Mouse (Mus musculus): ENCODE measurements around the gene Acvr1b. TPM values are rescaled to one million over a fixed set of nuclear protein-coding genes. Genes with fewer than 3 reads are reported as not detected.

Gene Acvr1b
- polyA plus RNA-seq, 1 experiment from 2014 or later: 17.4 TPM

GRCm38 (mm10) chr15:101176284-101176680, 2.4 kb downstream of the Acvr1b start:
- DNase-seq (ENCODE audit: low spot score) (no peak), ATAC-seq (ENCODE audit: insufficient read depth, low FRiP score, low TSS enrichment) (no peak)
- Histone ChIP-seq H3K36me3 (ENCODE audit: control insufficient read depth, insufficient read depth, low read length) (no peaks in the 10 kb centered on the region), H3K4me3 (ENCODE audit: low read depth, low read length) (peak overlapping the region; percentile 93; the same call in 1 of the 2 replicates), H3K4me2 (ENCODE audit: low read depth) (peak overlapping the region; percentile 95; the same call in 1 of the 2 replicates), H3K9ac (ENCODE audit: low read length) (no peak overlapping the region), H3K4me1 (ENCODE audit: control insufficient read depth, insufficient read depth, low read length) (peaks cover 21% of the 10 kb centered on the region), H3K27me3 (ENCODE audit: control insufficient read depth, insufficient read depth, low read length) (no peaks in the 10 kb centered on the region), H3K9me3 (ENCODE audit: control insufficient read depth, low read length) (no peaks in the 10 kb centered on the region), H3K27ac (ENCODE audit: low read depth, low read length) (no peak overlapping the region)
- 68% methylated on average over 3 of the region's 3 CpGs for WGBS

- Histone ChIP-seq H3K27me3 (ENCODE audit: control insufficient read depth, insufficient read depth, low read length) (no peaks in the 10 kb centered on the region), H3K9ac (ENCODE audit: low read length) (no peak overlapping the region), H3K27ac (ENCODE audit: low read depth, low read length) (no peak overlapping the region), H3K36me3 (ENCODE audit: control insufficient read depth, insufficient read depth, low read length) (no peaks in the 10 kb centered on the region), H3K9me3 (ENCODE audit: control insufficient read depth, low read length) (no peaks in the 10 kb centered on the region), H3K4me2 (ENCODE audit: low read depth) (no peak overlapping the region), H3K4me3 (ENCODE audit: low read depth, low read length) (no peak overlapping the region), H3K4me1 (ENCODE audit: control insufficient read depth, insufficient read depth, low read length) (peaks cover 25% of the 10 kb centered on the region)
- ATAC-seq (ENCODE audit: insufficient read depth, low FRiP score, low TSS enrichment) (no peak), DNase-seq (ENCODE audit: low spot score) (no peak)
- WGBS: 65% methylated on average over 8 of the region's 8 CpGs
These were observed 3.2 kb downstream of the Acvr1b start for GRCm38 (mm10) chr15:101176795-101177691.

GRCm38 (mm10) chr15:101180363-101181105, 6.7 kb downstream of the Acvr1b start:
- no peak overlapping the region for H3K27ac ChIP-seq (ENCODE audit: low read depth, low read length)
- ATAC-seq (ENCODE audit: insufficient read depth, low FRiP score, low TSS enrichment) (no peak), DNase-seq (ENCODE audit: low spot score) (no peak)
- H3K4me2 ChIP-seq (ENCODE audit: low read depth): no peak overlapping the region
- no peak overlapping the region; the same call in 1 of the 2 replicates for H3K9ac ChIP-seq (ENCODE audit: low read length)
- no peak overlapping the region for H3K4me3 ChIP-seq (ENCODE audit: low read depth, low read length)
- H3K27me3 ChIP-seq (ENCODE audit: control insufficient read depth, insufficient read depth, low read length): no peaks in the 10 kb centered on the region
- H3K4me1 ChIP-seq (ENCODE audit: control insufficient read depth, insufficient read depth, low read length): peaks cover 26% of the 10 kb centered on the region
- H3K9me3 ChIP-seq (ENCODE audit: control insufficient read depth, low read length): no peaks in the 10 kb centered on the region
- H3K36me3 ChIP-seq (ENCODE audit: control insufficient read depth, insufficient read depth, low read length): no peaks in the 10 kb centered on the region
- 54% methylated on average over 15 of the region's 15 CpGs for WGBS

GRCm38 (mm10) chr15:101181106-101181466, 7.2 kb downstream of the Acvr1b start:
- Histone ChIP-seq H3K9ac (ENCODE audit: low read length) (peak overlapping the region; percentile 18; the same call in 1 of the 2 replicates), H3K4me1 (ENCODE audit: control insufficient read depth, insufficient read depth, low read length) (peaks cover 23% of the 10 kb centered on the region), H3K27ac (ENCODE audit: low read depth, low read length) (no peak overlapping the region; the same call in 1 of the 2 replicates), H3K4me3 (ENCODE audit: low read depth, low read length) (no peak overlapping the region), H3K4me2 (ENCODE audit: low read depth) (no peak overlapping the region), H3K9me3 (ENCODE audit: control insufficient read depth, low read length) (no peaks in the 10 kb centered on the region), H3K27me3 (ENCODE audit: control insufficient read depth, insufficient read depth, low read length) (no peaks in the 10 kb centered on the region), H3K36me3 (ENCODE audit: control insufficient read depth, insufficient read depth, low read length) (no peaks in the 10 kb centered on the region)
- DNase-seq (ENCODE audit: low spot score): no peak
- ATAC-seq (ENCODE audit: insufficient read depth, low FRiP score, low TSS enrichment): no peak
- WGBS: 11% methylated on average over 5 of the region's 5 CpGs

GRCm38 (mm10) chr15:101181500-101181899, 7.6 kb downstream of the Acvr1b start:
- no peaks in the 10 kb centered on the region for H3K27me3 ChIP-seq (ENCODE audit: control insufficient read depth, insufficient read depth, low read length)
- H3K4me2 ChIP-seq (ENCODE audit: low read depth): no peak overlapping the region
- no peaks in the 10 kb centered on the region for H3K9me3 ChIP-seq (ENCODE audit: control insufficient read depth, low read length)
- H3K36me3 ChIP-seq (ENCODE audit: control insufficient read depth, insufficient read depth, low read length): no peaks in the 10 kb centered on the region
- H3K4me3 ChIP-seq (ENCODE audit: low read depth, low read length): no peak overlapping the region
- H3K27ac ChIP-seq (ENCODE audit: low read depth, low read length): peak overlapping the region; percentile 7; the same call in 1 of the 2 replicates
- DNase-seq (ENCODE audit: low spot score) (no peak), ATAC-seq (ENCODE audit: insufficient read depth, low FRiP score, low TSS enrichment) (no peak)
- peak overlapping the region; percentile 18; the same call in 1 of the 2 replicates for H3K9ac ChIP-seq (ENCODE audit: low read length)
- WGBS: 13% methylated on average over 4 of the region's 4 CpGs
- H3K4me1 ChIP-seq (ENCODE audit: control insufficient read depth, insufficient read depth, low read length): peaks cover 20% of the 10 kb centered on the region

GRCm38 (mm10) chr15:101182676-101183075, 8.8 kb downstream of the Acvr1b start:
- H3K4me1 ChIP-seq (ENCODE audit: control insufficient read depth, insufficient read depth, low read length): peaks cover 20% of the 10 kb centered on the region
- peak; percentile 48; the same call in 1 of the 2 replicates for ATAC-seq (ENCODE audit: insufficient read depth, low FRiP score, low TSS enrichment)
- H3K4me2 ChIP-seq (ENCODE audit: low read depth): no peak overlapping the region
- H3K4me3 ChIP-seq (ENCODE audit: low read depth, low read length): no peak overlapping the region
- no peaks in the 10 kb centered on the region for H3K9me3 ChIP-seq (ENCODE audit: control insufficient read depth, low read length)
- no peaks in the 10 kb centered on the region for H3K36me3 ChIP-seq (ENCODE audit: control insufficient read depth, insufficient read depth, low read length)
- DNase-seq (ENCODE audit: low spot score): no peak
- no peaks in the 10 kb centered on the region for H3K27me3 ChIP-seq (ENCODE audit: control insufficient read depth, insufficient read depth, low read length)
- 14% methylated on average over 5 of the region's 5 CpGs for WGBS
- H3K27ac ChIP-seq (ENCODE audit: low read depth, low read length): no peak overlapping the region
- no peak overlapping the region for H3K9ac ChIP-seq (ENCODE audit: low read length)

GRCm38 (mm10) chr15:101184300-101184699, 10.4 kb downstream of the Acvr1b start:
- DNase-seq (ENCODE audit: low spot score) (no peak), ATAC-seq (ENCODE audit: insufficient read depth, low FRiP score, low TSS enrichment) (no peak)
- H3K27ac ChIP-seq (ENCODE audit: low read depth, low read length): no peak overlapping the region
- no peak overlapping the region for H3K4me3 ChIP-seq (ENCODE audit: low read depth, low read length)
- H3K27me3 ChIP-seq (ENCODE audit: control insufficient read depth, insufficient read depth, low read length): no peaks in the 10 kb centered on the region
- no peak overlapping the region for H3K4me2 ChIP-seq (ENCODE audit: low read depth)
- H3K4me1 ChIP-seq (ENCODE audit: control insufficient read depth, insufficient read depth, low read length): peaks cover 20% of the 10 kb centered on the region
- no peaks in the 10 kb centered on the region for H3K36me3 ChIP-seq (ENCODE audit: control insufficient read depth, insufficient read depth, low read length)
- no peak overlapping the region for H3K9ac ChIP-seq (ENCODE audit: low read length)
- no peaks in the 10 kb centered on the region for H3K9me3 ChIP-seq (ENCODE audit: control insufficient read depth, low read length)
- 99% methylated on average over 8 of the region's 8 CpGs for WGBS

- Histone ChIP-seq H3K36me3 (ENCODE audit: control insufficient read depth, insufficient read depth, low read length) (no peaks in the 10 kb centered on the region), H3K4me3 (ENCODE audit: low read depth, low read length) (no peak overlapping the region), H3K9me3 (ENCODE audit: control insufficient read depth, low read length) (no peaks in the 10 kb centered on the region), H3K4me2 (ENCODE audit: low read depth) (no peak overlapping the region), H3K4me1 (ENCODE audit: control insufficient read depth, insufficient read depth, low read length) (peaks cover 17% of the 10 kb centered on the region), H3K9ac (ENCODE audit: low read length) (no peak overlapping the region), H3K27me3 (ENCODE audit: control insufficient read depth, insufficient read depth, low read length) (no peaks in the 10 kb centered on the region), H3K27ac (ENCODE audit: low read depth, low read length) (no peak overlapping the region)
- WGBS: 94% methylated on average over 3 of the region's 3 CpGs
- ATAC-seq (ENCODE audit: insufficient read depth, low FRiP score, low TSS enrichment): no peak
- DNase-seq (ENCODE audit: low spot score): no peak
These were observed 11.7 kb downstream of the Acvr1b start for GRCm38 (mm10) chr15:101185549-101185948.
